Mouse (Mus musculus) lung, postnatal 4 days (tissue): ENCODE results near the gene Sf3a2.
"Not testable (repeated sequence)": the region's sequence is repeated elsewhere in the genome, so short reads cannot be mapped to it uniquely, and the experiment has no call there.

Source experiments
- DNase-seq, 2 experiments: peaks; one replicate each; pipeline ENCODE4 v3.0.0; 2021

Sf3a2 gene

GRCm38 (mm10) chr10:80805322-80805721 lies 7.3 kb downstream of the Sf3a2 start:
- DNase-seq = peak in 1 of 2 experiments; percentile 22

- DNase-seq = peak; percentile 72 to 84
Measured at GRCm38 (mm10) chr10:80805925-80806324, 7.9 kb downstream of the Sf3a2 start.

- peak in 1 of 2 experiments; percentile 24 for DNase-seq
Measured at GRCm38 (mm10) chr10:80806341-80807056, 8.5 kb downstream of the Sf3a2 start.

- DNase-seq = peak; percentile 70 to 83
Measured at GRCm38 (mm10) chr10:80807057-80807627, 9.1 kb downstream of the Sf3a2 start.

GRCm38 (mm10) chr10:80808099-80808984 lies 10.3 kb downstream of the Sf3a2 start:
- DNase-seq = peak in 1 of 2 experiments; percentile 34

- peak in 1 of 2 experiments; percentile 22 for DNase-seq
Measured at GRCm38 (mm10) chr10:80808985-80809632, 11.1 kb downstream of the Sf3a2 start.

GRCm38 (mm10) chr10:80810084-80810483 lies 12.1 kb downstream of the Sf3a2 start:
- DNase-seq = peak in 1 of 2 experiments; percentile 18

GRCm38 (mm10) chr10:80812391-80813041 lies 14.5 kb downstream of the Sf3a2 start:
- DNase-seq = peak in 1 of 2 experiments; percentile 15

- peak in 1 of 2 experiments; percentile 12 for DNase-seq
Measured at GRCm38 (mm10) chr10:80813366-80813765, 15.4 kb downstream of the Sf3a2 start, which contains the start of gene Jsrp1. Gene Jsrp1 (minus strand): TSS chr10:80813498.

- DNase-seq = no peak
Measured at GRCm38 (mm10) chr10:80814800-80815199, 16.8 kb downstream of the Sf3a2 start.

GRCm38 (mm10) chr10:80816303-80816702 lies 18.3 kb downstream of the Sf3a2 start:
- peak in 1 of 2 experiments; percentile 4 for DNase-seq

GRCm38 (mm10) chr10:80817164-80817563 lies 19.2 kb downstream of the Sf3a2 start:
- DNase-seq = peak in 1 of 2 experiments; percentile 9

- not testable (repeated sequence) for DNase-seq
Measured at GRCm38 (mm10) chr10:80817955-80818354, 20.0 kb downstream of the Sf3a2 start.

GRCm38 (mm10) chr10:80818599-80819281 lies 20.7 kb downstream of the Sf3a2 start:
- peak in 1 of 2 experiments; percentile 19 for DNase-seq

GRCm38 (mm10) chr10:80819406-80819805 lies 21.4 kb downstream of the Sf3a2 start:
- peak in 1 of 2 experiments; percentile 8 for DNase-seq

- peak in 1 of 2 experiments; percentile 54 for DNase-seq
Measured at GRCm38 (mm10) chr10:80821991-80822390, 24.0 kb downstream of the Sf3a2 start.

- DNase-seq = peak in 1 of 2 experiments; percentile 2
Measured at GRCm38 (mm10) chr10:80822528-80822927, 24.5 kb downstream of the Sf3a2 start.

GRCm38 (mm10) chr10:80823316-80823715 lies 25.3 kb downstream of the Sf3a2 start:
- no peak for DNase-seq

- DNase-seq = no peak
Measured at GRCm38 (mm10) chr10:80823847-80824643, 26.0 kb downstream of the Sf3a2 start.

- DNase-seq = no peak
Measured at GRCm38 (mm10) chr10:80824827-80825226, 26.8 kb downstream of the Sf3a2 start.
